Mouse (Mus musculus) spleen, adult 2 months (tissue): ENCODE measurements around the gene Gm14226.

Experiments
- CTCF ChIP-seq: fragments of 200-500 bp; IDR thresholded peaks from 2 replicates; pipeline ENCODE4 v1.5.1; 2011; ENCODE audit warnings: mild to moderate bottlenecking, inconsistent platforms; ENCODE audit not compliant: insufficient read depth, insufficient read length, insufficient replicate concordance; ENCODE audit errors: extremely low read depth
- POLR2A ChIP-seq: fragments of 200-500 bp; IDR thresholded peaks from 2 replicates; pipeline ENCODE4 v1.6.1; 2011; ENCODE audit warnings: low read depth, low read length, inconsistent platforms

- no peak for TF ChIP-seq CTCF
- no peak for TF ChIP-seq POLR2A
These were observed 39.3 kb downstream of the Gm14226 start for GRCm38 (mm10) chr2:155057361-155057760.
